Mouse (Mus musculus): ENCODE measurements at regions not wholly inside any gene's neighbourhood (a gene's known extent, or its start where the extent isn't known, plus 50 kb on each side); places are given as distances from the start of the nearest gene placed in this dataset.

GRCm38 (mm10) chr16:84318091-84318490 is 196.8 kb upstream of the A730009L09Rik start:
- DNase-seq = no peak

- DNase-seq = no peak
Observed at GRCm38 (mm10) chr16:84321569-84321968, 193.4 kb upstream of the A730009L09Rik start.

- no peak for DNase-seq
Observed at GRCm38 (mm10) chr16:84330293-84330692, 184.6 kb upstream of the A730009L09Rik start.

- DNase-seq = no peak
Observed at GRCm38 (mm10) chr16:84346089-84346488, 168.8 kb upstream of the A730009L09Rik start.

GRCm38 (mm10) chr16:84355118-84355517 is 159.8 kb upstream of the A730009L09Rik start:
- DNase-seq = no peak

GRCm38 (mm10) chr16:84365969-84366368 is 149.0 kb upstream of the A730009L09Rik start:
- DNase-seq = no peak

GRCm38 (mm10) chr16:84368928-84369682 is 145.8 kb upstream of the A730009L09Rik start:
- no peak for DNase-seq

GRCm38 (mm10) chr16:84378461-84378860 is 136.5 kb upstream of the A730009L09Rik start:
- DNase-seq = no peak

- DNase-seq = no peak
Observed at GRCm38 (mm10) chr16:84391756-84392155, 123.2 kb upstream of the A730009L09Rik start.

GRCm38 (mm10) chr16:84394895-84395294 is 120.0 kb upstream of the A730009L09Rik start:
- DNase-seq = peak in 1 of 2 experiments; percentile 1

GRCm38 (mm10) chr16:84421650-84422049 is 93.3 kb upstream of the A730009L09Rik start:
- DNase-seq = no peak

- no peak for DNase-seq
Observed at GRCm38 (mm10) chr16:84426990-84427540, 87.9 kb upstream of the A730009L09Rik start.

- no peak for DNase-seq
Observed at GRCm38 (mm10) chr16:84456596-84456995, 58.3 kb upstream of the A730009L09Rik start.

- DNase-seq = no peak
Observed at GRCm38 (mm10) chr16:84462150-84462549, 52.8 kb upstream of the A730009L09Rik start.
